Mouse (Mus musculus): ENCODE measurements around the gene Lrrc63. TPM values are rescaled to one million over a fixed set of nuclear protein-coding genes. Genes with fewer than 3 reads are reported as not detected.
"Not testable (repeated sequence)": the region's sequence is repeated elsewhere in the genome, so short reads cannot be mapped to it uniquely, and the experiment has no call there.

Gene Lrrc63
- total RNA-seq (2021), result not detected

GRCm38 (mm10) chr14:75130501-75131318, at the start of gene Lrrc63, which contains the start of gene Lcp1:
Lrrc63 (minus strand) TSS chr14:75130881.
Lcp1 (plus strand) TSS chr14:75131101.
- DNase-seq (ENCODE audit: extremely low spot score in 1 of 2, low spot score in 1 of 2), result peak; percentile 30 to 42

GRCm38 (mm10) chr14:75179255-75179963, 48.7 kb upstream of the Lrrc63 start:
- DNase-seq (ENCODE audit: extremely low spot score in 1 of 2, low spot score in 1 of 2), result no peak

GRCm38 (mm10) chr14:75178801-75179211, 48.1 kb upstream of the Lrrc63 start:
- DNase-seq (ENCODE audit: extremely low spot score in 1 of 2, low spot score in 1 of 2), result no peak

GRCm38 (mm10) chr14:75178384-75178793, 47.7 kb upstream of the Lrrc63 start:
- no peak for DNase-seq (ENCODE audit: extremely low spot score in 1 of 2, low spot score in 1 of 2)

- no peak for DNase-seq (ENCODE audit: extremely low spot score in 1 of 2, low spot score in 1 of 2)
Measured at GRCm38 (mm10) chr14:75177400-75177799, 46.7 kb upstream of the Lrrc63 start.

- no peak for DNase-seq (ENCODE audit: extremely low spot score in 1 of 2, low spot score in 1 of 2)
Measured at GRCm38 (mm10) chr14:75176425-75177045, 45.9 kb upstream of the Lrrc63 start.

- DNase-seq (ENCODE audit: extremely low spot score in 1 of 2, low spot score in 1 of 2), result no peak
Measured at GRCm38 (mm10) chr14:75175781-75176180, 45.1 kb upstream of the Lrrc63 start.

- DNase-seq (ENCODE audit: extremely low spot score in 1 of 2, low spot score in 1 of 2), result no peak
Measured at GRCm38 (mm10) chr14:75174731-75175555, 44.3 kb upstream of the Lrrc63 start.

GRCm38 (mm10) chr14:75174296-75174695, 43.6 kb upstream of the Lrrc63 start:
- DNase-seq (ENCODE audit: extremely low spot score in 1 of 2, low spot score in 1 of 2), result no peak

GRCm38 (mm10) chr14:75170546-75170945, 39.9 kb upstream of the Lrrc63 start:
- DNase-seq (ENCODE audit: extremely low spot score in 1 of 2, low spot score in 1 of 2), result no peak

GRCm38 (mm10) chr14:75168501-75168900, 37.8 kb upstream of the Lrrc63 start:
- DNase-seq (ENCODE audit: extremely low spot score in 1 of 2, low spot score in 1 of 2), result no peak

- no peak for DNase-seq (ENCODE audit: extremely low spot score in 1 of 2, low spot score in 1 of 2)
Measured at GRCm38 (mm10) chr14:75165574-75166131, 35.0 kb upstream of the Lrrc63 start.

- no peak for DNase-seq (ENCODE audit: extremely low spot score in 1 of 2, low spot score in 1 of 2)
Measured at GRCm38 (mm10) chr14:75164345-75164744, 33.7 kb upstream of the Lrrc63 start.

GRCm38 (mm10) chr14:75163866-75164265, 33.2 kb upstream of the Lrrc63 start:
- DNase-seq (ENCODE audit: extremely low spot score in 1 of 2, low spot score in 1 of 2), result no peak

GRCm38 (mm10) chr14:75159375-75159774, 28.7 kb upstream of the Lrrc63 start:
- no peak for DNase-seq (ENCODE audit: extremely low spot score in 1 of 2, low spot score in 1 of 2)

GRCm38 (mm10) chr14:75154481-75154880, 23.8 kb upstream of the Lrrc63 start:
- no peak for DNase-seq (ENCODE audit: extremely low spot score in 1 of 2, low spot score in 1 of 2)

GRCm38 (mm10) chr14:75151146-75151545, 20.5 kb upstream of the Lrrc63 start:
- no peak for DNase-seq (ENCODE audit: extremely low spot score in 1 of 2, low spot score in 1 of 2)

- DNase-seq (ENCODE audit: extremely low spot score in 1 of 2, low spot score in 1 of 2), result no peak
Measured at GRCm38 (mm10) chr14:75150653-75151052, 20.0 kb upstream of the Lrrc63 start.

GRCm38 (mm10) chr14:75148229-75148628, 17.5 kb upstream of the Lrrc63 start:
- peak in 1 of 2 experiments; percentile 4 for DNase-seq (ENCODE audit: extremely low spot score in 1 of 2, low spot score in 1 of 2)

GRCm38 (mm10) chr14:75147706-75148105, 17.0 kb upstream of the Lrrc63 start:
- DNase-seq (ENCODE audit: extremely low spot score in 1 of 2, low spot score in 1 of 2), result not testable (repeated sequence)
